Mouse (Mus musculus) right cerebral cortex, postnatal 14 days (tissue): Measurements from ENCODE around the gene Spg7.
"Not testable (repeated sequence)": the region's sequence is repeated elsewhere in the genome, so short reads cannot be mapped to it uniquely, and the experiment has no call there.

ENCODE experiments used
- DNase-seq: peaks from one replicate; pipeline ENCODE4 v3.0.0; 2022

The Spg7 gene

DNA sequence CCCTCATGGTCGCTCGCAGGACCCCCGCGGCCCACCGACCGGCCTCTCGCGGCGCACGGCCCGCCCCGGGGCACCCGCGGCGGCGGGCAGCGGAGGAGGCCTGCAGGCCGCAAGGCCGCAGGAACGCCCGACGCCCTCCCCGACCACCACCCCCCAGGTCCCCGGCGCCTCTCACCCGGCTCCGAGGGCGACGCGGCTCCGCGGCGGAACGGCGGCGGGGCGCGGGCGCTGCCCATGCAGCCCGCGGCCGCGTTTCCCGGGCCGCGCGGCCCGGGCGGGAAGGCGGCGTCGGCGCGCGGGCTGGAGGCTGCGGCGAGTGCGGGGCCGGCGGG lies 21.0 kb upstream of the Spg7 start:
- peak; percentile 18 for DNase-seq

DNA sequence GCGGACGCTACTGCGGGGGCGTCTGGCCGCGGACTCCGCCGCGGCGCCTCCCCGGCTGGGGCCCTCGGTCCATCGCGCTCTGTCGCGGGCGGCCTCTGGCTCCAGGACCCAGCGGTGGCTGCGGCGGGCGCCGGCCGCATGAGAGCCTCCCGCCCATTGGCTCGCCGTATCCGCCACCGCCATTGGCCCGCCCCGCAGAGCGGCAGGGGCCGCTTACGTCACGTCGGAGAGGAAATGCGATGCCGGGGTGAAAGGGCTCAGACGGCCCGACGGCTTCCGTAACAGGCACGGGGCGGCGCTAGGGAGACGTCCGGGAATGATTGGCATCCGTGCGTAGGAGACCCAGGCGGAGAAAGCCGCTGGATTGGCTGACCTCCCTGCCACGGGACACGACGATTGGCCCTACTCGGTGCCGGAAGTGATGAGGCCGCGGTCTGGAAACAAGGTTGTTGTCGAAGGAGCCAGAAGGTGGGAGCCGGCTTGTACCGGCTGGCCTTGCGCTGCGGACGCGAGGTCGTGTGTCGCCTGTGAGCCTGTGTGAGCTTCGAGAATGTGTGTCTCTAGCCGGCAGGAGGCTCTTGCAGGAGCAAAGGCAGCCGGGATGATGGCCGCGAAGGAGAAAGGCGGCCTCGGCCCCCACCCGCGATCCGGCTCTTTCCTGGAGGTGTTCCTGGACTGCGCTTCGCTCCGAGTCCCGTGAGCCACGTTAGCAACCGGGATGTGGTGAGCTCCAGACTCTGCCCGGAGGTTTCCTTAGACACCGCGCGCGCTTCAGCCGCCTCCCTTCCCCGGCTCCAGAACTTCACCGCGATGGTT lies 20.4 kb upstream of the Spg7 start, which contains the start of gene Ankrd11:
TSS of gene Ankrd11 (minus strand) at position 120 of the 816 bp plus-strand sequence.
- peak; percentile 99 for DNase-seq

DNA sequence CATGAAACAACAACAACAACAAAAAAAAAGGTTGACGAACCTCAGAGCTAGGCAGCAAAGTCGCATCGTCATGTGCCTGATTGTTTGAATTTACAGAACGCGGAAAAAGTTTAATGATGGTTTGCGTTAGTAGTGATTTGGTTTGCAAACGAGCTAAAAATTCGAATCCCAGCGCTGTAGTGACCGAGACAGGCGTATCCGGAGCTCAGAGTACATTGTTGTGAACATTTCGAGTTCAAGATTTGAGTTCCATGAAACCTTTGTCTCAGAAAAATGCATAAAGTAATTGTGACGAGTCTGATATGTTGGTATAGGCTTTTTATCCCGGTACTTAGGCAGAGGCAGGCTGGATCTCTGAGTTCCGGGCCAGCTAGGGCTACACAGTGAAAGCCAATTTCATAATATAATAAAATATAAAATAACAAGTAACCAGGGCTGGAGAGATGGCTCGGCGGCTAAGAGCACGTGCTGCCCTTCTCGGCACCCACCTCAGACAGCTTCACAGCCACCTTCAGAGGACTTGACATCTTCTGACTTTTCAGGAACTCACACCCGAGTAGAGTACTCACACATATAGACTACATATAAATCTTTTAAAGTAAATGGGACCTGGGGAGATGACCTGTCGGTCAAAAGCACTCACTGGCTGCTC lies 19.6 kb upstream of the Spg7 start:
- no peak for DNase-seq

DNA sequence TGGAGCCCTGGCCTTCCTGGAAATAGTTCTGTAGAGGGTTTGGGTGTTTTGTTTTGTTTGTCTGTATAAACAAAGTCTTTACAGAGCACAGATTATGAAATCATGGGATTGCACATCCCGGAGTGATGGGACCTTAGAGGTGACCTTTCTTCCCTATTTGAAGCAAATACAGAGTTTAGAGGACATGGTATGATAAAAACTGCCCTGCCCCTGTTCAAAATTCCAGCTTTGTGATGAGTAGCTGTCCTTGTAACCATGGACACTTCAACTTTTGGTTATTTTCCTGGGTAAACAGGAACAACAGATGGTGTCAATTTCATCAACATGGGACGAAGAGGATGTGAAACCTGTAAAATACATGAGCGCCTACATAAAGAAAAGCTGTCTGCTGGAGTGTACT lies 18.8 kb upstream of the Spg7 start:
- DNase-seq: no peak

DNA sequence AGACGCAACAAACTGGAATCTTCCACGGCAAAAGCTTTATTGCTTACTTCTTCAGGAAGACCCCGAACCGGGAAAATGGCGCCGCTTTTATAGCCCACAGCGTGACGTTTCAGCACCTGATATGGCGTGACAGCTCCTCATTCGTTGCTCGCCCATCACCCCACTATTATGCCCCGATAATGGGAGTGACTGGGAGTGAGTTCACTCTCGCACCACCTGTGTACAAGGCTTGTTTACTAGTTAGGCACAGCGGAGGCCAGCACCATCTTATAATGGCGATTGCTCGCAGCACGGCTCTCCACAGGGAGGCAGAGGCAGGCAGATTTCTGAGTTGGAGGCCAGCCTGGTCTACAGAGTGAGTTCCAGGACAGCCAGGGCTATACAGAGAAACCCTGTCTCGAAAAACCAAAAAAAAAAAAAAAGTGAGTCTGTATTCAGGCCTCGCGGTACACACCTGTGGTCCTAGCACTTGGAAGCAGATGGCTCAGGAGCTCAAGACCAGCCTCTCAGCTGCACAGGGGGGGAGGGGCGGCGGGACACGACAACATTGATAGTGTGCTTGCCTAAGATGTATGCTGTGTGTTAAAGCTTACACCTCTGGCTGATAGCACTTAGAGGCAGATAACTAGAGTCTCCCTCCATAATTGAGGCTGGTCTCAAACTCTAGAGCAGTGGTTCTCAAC lies 17.9 kb upstream of the Spg7 start:
- not testable (repeated sequence) for DNase-seq

DNA sequence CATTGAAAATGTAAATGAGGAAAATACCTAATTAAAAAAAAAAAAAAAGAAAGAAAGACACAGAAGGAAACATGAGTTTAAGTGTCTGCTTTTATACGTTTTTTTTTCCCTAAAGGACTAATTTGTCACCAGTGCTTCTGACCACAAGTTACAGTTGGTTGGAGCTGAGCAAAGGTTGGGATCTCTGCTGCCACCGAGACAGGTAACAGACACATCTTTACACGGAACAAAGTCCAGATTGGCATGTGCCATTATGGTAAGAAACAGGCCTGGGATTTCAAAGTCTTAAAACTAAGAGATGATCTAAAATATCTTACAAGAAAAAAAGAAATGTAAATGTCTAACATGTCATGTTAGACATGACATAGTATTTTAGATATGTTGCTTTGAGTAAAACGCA lies 16.0 kb upstream of the Spg7 start:
- no peak for DNase-seq

DNA sequence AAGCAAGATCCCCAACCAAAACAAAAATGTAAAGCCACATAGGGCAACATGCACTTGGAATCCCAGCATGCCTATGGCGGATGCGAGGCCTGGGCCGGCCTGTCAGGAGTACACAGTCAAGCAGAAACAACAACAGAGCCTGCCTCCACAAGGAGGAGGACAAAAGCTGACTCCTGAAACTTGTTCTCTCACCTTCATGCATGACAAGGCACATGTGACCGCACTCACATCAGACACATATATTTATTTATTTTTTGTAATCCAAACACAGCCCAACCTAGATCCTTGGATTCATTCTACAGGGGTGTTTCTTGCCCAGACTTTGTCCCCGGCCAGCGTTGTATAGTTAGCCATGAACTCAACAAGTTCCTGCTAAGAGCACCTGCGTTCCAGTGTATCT lies 14.9 kb upstream of the Spg7 start:
- no peak for DNase-seq

DNA sequence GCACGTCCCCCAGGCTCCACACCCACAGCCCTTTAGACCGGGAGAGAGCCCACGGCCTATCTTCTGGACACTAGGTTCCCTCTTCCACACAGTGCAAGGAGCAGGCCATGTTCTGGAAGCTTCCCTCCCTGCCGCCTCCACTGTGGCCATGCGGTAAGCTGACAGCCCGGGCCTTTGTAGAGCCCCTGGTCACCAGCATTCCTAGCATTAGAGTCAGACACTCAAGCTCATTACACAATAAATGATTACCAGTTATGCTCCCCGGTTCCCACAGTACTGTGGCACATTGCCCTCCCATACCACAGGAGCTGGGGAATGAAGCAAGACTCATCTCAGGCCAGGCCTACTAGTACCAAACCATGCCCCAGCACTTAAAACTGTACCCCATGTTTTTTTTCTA lies 14.3 kb upstream of the Spg7 start:
- DNase-seq: no peak

DNA sequence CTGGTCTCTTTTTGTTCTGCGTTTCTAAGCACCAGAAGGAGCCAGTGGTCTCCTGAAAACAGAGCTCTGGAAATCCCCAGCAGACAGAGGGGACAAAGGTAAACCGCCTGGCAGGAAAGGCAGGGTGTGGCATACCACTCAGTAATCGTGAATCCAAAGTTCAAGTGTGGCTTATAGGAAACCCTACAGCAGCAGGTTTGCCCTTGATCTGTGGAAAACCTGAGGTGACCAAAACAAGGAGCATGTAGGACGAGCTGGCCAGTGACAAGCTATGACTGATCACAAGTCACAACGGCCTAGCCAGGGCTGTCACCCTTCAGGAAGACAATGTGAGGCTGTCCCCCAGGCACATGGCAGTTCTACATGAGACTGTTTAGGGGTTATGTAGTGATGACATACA lies 11.3 kb upstream of the Spg7 start:
- no peak for DNase-seq

DNA sequence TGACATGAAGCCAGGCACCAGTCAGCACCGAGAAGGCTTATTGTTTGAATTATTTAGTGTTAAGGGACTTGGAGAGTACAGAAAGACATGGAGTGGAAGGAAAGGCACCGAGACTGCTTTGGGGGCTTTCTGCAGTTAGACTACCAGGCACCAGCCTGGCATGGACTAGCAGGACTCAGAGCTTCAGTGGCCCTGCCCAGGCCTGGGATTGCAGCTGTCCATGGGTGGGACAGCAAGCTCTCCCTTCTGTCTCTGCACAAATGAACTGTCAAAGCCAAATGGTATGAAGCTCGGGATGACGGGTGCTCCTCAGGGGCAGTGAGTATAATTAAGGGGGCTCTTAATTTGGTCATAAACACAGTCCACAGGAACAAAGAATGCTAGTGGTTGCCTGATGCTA lies 1.3 kb downstream of the Spg7 start:
- DNase-seq: no peak

DNA sequence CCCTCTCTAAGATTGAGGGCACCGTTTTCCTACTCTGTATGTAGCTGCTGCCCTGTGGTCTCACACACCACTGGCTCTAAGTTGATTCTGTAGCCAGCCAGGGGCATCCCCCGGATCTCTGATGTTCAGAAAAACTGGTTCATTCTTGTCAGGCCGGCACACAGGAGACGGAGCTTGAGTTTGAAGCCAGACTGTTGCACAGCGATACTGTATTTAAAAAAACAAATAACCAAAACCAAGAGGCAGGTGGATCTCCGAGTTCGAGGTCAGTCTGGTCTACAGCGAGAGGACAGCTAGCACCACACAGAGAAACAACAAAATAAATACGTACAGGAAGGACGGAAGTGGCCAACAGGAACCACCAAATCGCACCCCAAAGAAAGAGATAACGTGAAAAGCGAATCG lies 2.1 kb downstream of the Spg7 start:
- DNase-seq: no peak

DNA sequence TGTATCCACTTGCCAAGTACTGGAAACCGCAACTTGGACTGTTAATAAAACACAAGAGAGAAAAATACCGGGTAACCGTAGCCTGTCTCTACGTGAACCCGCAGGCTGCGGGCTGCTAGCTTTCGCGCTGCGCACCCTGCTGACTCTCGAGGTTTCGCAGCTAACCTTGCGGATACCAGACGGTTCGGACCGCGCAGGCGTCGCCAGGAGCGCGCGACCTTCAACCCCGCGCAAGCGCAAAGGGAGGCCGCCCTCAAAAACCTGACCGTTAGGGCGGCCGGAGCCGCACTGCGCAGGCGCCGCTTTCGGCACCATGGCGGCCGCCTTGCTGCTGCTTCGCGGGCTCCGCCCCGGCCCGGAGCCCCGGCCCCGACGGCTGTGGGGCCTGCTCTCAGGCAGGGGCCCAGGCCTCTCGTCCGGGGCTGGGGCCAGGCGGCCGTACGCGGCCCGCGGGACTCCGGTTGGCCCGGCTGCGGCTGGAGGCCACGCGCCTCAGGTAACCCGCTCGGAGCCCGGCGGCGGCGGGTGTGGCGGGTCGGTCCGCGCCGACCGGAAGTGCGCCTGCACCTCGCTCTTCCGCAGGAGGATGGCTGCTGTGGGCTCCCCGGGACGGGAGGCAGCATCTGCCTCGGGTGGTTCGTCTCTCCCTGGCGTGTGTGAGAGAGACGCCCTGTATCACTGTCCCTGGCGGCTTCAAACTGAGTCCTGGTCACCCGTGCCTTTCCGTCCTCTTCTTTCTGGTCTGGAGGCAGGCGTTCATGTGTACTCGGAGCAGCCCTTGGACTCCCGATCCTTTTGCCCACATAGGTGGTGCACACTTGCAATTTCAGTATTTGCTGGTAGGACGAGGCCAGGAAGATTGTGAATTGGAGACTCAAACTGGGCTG lies 2.7 kb downstream of the Spg7 start:
- peak; percentile 96 for DNase-seq

DNA sequence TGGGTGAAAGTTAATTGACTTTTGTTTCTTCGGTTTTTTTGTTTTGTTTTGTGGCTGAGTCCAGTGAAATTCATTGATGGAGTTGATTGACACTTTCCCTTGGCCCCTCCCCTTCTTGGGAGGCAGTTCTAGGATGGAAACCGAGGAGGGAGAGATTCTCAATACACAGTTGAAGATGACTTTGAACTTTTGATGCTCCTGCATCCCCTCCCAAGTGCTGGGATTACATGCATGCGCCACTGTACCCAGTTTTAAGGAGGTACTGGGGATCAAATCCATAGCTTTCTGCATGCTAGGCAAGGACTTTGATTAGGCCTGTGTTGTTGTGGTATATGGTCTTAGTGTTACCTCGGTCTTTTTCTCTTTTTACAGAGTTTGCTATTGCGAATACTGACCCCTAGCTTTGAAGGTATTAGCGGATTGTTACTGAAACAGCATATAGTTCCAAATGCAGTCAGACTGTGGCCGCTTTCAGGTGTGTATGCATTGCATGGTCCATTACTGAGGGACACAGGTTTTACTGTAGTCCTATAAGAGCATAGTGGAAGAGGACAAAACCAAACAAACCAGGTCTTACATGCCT lies 3.5 kb downstream of the Spg7 start:
- DNase-seq: no peak

DNA sequence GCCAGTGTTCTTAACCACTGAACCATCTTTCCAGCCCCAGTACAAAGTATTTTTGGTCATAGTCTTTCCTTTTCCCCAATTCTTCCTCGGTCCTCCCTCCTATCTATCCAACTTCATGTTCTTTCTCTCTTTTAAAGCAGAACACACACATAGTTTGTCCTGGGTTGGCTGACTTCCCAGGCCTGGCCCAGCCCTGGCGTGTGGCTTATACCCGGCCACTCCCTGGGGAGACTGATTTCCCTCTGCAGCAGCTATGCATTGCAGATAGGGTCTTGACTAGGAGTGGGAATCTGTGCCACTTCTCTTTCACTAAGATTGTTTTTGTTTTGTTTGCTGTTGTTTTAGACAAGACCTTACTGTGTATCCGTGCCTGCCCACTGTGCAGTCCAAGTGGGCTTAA lies 8.4 kb downstream of the Spg7 start:
- DNase-seq: no peak

DNA sequence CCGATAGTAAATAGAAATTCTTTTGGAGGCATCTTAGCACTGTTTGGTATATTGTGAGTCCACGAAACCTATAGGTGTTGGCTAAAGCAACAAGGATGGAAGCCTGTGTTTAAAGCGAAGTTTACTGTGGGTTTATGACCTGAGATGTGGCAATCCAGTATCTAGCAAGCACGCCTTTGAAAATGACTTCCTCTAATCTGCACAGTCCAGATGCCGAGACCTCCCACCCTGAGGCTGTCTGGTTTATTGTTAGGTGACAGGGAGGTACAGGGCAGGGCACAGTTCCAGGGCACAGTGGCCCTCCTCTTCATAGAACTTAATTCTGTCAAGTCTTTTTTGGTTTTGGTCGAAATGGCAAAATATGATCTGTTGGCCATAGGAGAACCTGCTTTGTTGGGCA lies 14.5 kb downstream of the Spg7 start:
- DNase-seq: no peak

DNA sequence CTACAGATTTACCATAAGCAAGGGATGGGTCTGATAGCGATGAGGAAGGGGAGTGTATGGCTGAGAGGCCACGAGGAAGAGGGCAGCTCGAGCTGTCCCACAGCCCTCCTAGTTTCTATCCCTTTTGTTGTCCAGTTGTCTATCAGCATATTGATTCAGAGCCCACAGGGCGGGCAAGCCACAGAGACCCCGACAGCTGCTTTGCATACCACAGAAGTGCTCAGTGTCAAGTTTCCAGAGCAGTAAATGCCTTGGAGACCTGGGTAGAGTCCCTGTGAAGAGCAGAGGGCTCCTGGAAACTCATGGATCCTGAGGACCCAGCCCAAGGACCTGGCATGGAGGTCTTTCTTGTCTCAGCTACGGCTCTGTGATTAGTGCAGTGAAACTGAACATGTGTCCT lies 20.3 kb downstream of the Spg7 start:
- DNase-seq: no peak

DNA sequence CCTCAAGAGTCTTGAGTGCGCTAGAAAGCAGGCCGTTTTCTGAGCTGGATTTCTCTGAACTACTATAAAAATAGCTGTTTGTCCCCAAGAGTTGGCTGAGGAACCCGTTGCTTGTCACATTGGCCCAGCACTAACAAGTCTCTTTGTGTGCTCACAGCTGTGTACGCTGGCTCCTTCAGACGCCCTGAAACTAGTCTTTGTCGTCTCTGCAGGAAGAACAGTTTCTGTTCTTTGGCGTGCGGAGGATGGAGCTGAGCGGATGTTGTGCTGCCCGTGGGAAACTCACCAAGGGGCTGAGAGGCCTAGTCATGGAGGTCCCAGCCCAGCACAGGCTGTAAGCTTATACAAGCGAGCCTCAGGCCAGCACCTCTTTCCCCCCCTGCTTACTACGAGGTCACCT lies 20.9 kb downstream of the Spg7 start:
- peak; percentile 19 for DNase-seq

DNA sequence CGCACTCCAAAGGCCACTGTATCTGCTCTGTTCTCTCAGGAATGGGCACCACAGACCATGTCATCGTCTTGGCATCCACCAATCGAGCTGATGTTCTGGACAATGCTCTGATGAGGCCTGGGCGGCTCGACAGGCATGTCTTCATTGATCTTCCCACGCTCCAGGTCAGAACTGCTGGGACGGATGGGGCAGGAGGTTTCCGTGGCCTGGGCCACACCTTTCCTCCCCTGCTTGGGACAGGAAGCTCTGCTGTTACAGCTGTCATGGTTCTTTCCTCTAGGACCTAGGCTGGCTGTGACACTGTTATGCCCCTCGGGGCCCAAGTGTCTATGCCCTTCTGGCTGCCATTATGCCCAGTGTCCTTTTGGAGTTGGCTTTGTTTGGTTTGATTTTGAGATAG lies 24.5 kb downstream of the Spg7 start:
- DNase-seq: no peak

DNA sequence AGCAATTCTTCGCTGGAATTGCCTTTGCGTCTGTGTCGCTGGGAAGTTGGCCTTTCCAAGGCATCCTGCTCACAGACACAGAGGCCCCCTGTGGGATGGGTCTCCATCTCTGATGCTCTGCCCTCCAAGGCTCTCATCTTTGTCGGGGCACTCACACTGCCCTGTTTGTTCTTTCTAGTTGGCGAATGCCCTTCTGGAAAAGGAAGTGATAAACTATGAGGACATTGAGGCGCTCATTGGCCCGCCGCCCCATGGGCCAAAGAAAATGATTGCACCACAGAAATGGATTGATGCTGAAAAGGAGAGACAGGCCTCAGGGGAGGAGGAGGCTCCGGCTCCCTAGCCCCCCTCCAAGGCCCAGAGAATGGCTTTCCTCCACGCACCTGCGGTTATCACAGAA lies 34.5 kb downstream of the Spg7 start:
- no peak for DNase-seq

DNA sequence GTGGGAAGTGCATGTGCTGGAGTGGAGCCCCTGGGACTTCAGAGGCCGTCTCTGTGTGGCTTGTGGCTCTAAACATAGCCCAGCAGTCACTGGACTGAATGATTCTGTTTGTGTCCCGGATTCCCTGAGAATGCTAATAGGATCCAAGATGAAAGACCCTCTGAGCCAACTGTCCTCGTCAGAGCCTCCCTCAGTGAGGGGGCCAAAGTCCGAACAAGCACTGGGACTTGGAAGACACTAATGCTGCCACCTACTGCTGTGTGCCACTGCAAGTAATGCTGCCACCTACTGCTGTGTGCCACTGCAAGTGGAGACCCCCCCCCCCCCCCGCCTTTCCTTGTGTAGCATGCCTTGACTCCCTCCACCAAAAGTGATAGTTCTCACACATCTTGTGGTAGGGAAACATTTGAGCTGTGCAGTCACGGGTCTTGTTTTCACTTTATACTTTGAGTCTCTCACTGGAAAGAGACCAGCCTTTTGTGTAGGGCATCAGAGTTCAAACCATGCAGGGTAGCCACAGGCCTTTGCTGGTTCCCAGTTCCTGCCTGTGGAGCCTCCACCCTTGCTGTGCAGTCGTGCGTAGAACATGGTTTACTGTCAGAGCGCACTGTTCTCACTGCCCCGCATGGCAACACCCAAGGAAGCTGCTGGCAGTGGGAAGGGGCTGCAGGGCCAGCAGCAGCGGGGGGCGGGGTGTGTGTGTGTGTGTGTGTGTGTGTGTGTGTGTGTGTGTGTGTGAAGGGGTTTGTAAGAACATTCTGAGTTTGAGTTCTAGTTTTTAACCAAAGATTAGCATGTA lies 35.2 kb downstream of the Spg7 start:
- peak; percentile 46 for DNase-seq

DNA sequence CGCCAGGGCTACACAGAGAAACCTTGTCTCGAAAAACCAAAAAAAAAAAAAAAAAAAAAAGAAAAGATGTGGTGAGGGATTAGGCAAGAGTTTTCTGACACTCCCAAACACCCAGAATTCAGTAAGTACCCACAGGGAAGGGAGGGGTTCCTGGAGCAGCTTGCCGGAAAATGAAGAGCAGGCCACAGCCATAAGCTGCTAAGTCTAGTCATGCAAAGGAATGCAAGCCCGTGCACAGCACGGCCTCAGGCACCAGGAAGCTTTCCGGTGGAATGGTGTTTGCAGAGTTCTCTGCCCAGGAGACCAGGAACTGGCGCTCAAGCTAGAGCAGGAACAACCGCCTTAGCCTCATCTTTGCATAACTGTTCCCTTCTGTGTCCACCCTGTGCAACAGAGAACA lies 37.5 kb downstream of the Spg7 start:
- no peak for DNase-seq

DNA sequence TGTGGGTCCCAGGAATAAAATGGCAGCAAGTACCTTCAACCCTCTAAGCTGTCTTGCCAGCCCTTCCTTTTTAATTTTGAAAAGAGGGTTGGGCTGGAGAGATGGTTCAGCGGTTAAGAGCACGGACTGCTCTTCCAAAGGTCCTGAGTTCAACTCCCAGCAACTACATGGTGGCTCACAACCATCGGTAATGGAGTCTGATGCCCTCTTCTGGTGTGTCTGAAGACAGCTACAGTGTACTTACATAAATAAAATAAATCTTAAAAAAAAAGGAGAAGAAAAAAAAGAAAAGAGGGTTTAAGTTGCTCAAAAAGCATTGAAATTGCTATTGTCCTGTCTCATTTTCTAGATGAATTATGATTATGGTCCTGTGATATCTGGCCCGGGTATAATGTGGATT lies 38.5 kb downstream of the Spg7 start:
- no peak for DNase-seq
